Mouse (Mus musculus) limb, embryonic 14.5 days (tissue): Measurements from ENCODE around the gene Sirt6. TPM values are rescaled to one million over a fixed set of nuclear protein-coding genes. Genes with fewer than 3 reads are reported as not detected.
A peak's percentile ranks its signal among the peaks of the same experiment; 100 is the strongest.

ENCODE experiments used
- ATAC-seq: fragments of 200-750 bp; cut with Nextera tagmentation; 2 replicates; pipeline ENCODE4 v1.8.0; 2017; ENCODE audit warnings: low read depth, moderate number of reproducible peaks, moderate TSS enrichment; ENCODE audit not compliant: low FRiP score
- DNase-seq: peaks from one replicate; pipeline ENCODE4 v3.0.0-alpha.2; 2015; ENCODE audit warnings: low spot score
- H3K27ac ChIP-seq: fragments of 300-500 bp; sonication (generic); replicated peaks from 2 replicates; pipeline ENCODE4 v1.5.1; 2014; ENCODE audit warnings: low read depth, mild to moderate bottlenecking, low read length, moderate library complexity, mixed read lengths
- H3K27me3 ChIP-seq: fragments of 300-500 bp; sonication (generic); 2 replicates; pipeline ENCODE4 v1.6.1; 2014; ENCODE audit warnings: low read length, mixed read lengths; ENCODE audit not compliant: control insufficient read depth, insufficient read depth
- H3K36me3 ChIP-seq: fragments of 300-500 bp; sonication (generic); 2 replicates; pipeline ENCODE4 v1.6.1; 2014; ENCODE audit warnings: mild to moderate bottlenecking, low read length, moderate library complexity, mixed read lengths; ENCODE audit not compliant: control insufficient read depth, insufficient read depth
- H3K4me1 ChIP-seq: fragments of 300-500 bp; sonication (generic); 2 replicates; pipeline ENCODE4 v1.6.1; 2014; ENCODE audit warnings: antibody characterized with exemption, low read length, mixed read lengths; ENCODE audit not compliant: control insufficient read depth, insufficient read depth
- H3K4me2 ChIP-seq: fragments of 300-500 bp; sonication (generic); replicated peaks from 2 replicates; pipeline ENCODE4 v1.6.1; 2014; ENCODE audit warnings: low read depth, mild to moderate bottlenecking, low read length, moderate library complexity; ENCODE audit not compliant: severe bottlenecking
- H3K4me3 ChIP-seq: fragments of 300-500 bp; sonication (generic); replicated peaks from 2 replicates; pipeline ENCODE4 v1.5.1; 2014; ENCODE audit warnings: low read length
- H3K9ac ChIP-seq: fragments of 300-500 bp; sonication (generic); 2 replicates; pipeline ENCODE4 v1.6.1; 2014; ENCODE audit warnings: mild to moderate bottlenecking, low read depth, low read length, moderate library complexity; ENCODE audit not compliant: severe bottlenecking
- H3K9me3 ChIP-seq: fragments of 300-500 bp; sonication (generic); 2 replicates; pipeline ENCODE4 v1.6.1; 2016; ENCODE audit warnings: low read length; ENCODE audit not compliant: control insufficient read depth
- POLR2A ChIP-seq: fragments of 200-500 bp; IDR thresholded peaks from 2 replicates; pipeline ENCODE4 v1.8.0; 2012; ENCODE audit warnings: inconsistent platforms, mild to moderate bottlenecking, moderate library complexity, borderline replicate concordance; ENCODE audit not compliant: insufficient read depth, insufficient read length; ENCODE audit errors: extremely low read depth
- WGBS: fragments of 180-500 bp; shearing (Covaris S2); extraction: QIAGEN DNeasy Blood & Tissue Kit; methylation state at CpG from one replicate; pipeline ENCODE4 v1.1.7; 2014; 5-methylcytosine and 5-hydroxymethylcytosine counted together
- polyA plus RNA-seq, 2 experiments: library from polyadenylated mRNA; depleted of rRNA in 1 of 2; stranded (reverse) in 1 of 2; unstranded in 1 of 2; fragments of >200 nt; fragmentation: Nextera tagmentation in 1 of 2; extraction: Ambion mirVana in 1 of 2; gene quantifications; 2 replicates each; pipeline versions ENCODE4 v1.2.1 to v1.2.3; 2012 to 2014

Gene Sirt6
- polyA plus RNA-seq, 2 experiments: 39.5 to 70.7 TPM

GRCm38 (mm10) chr10:81575695-81576094 is 51.9 kb downstream of the Sirt6 start:
- H3K36me3 ChIP-seq: 0 out of 2 replicates have a peak, but pooled peaks cover 4% of the 10 kb centered on the region
- H3K27me3 ChIP-seq: 0 out of 2 replicates have a peak, but pooled peaks cover 3% of the 10 kb centered on the region
- peaks cover 36% of the 10 kb centered on the region for H3K4me1 ChIP-seq
- H3K4me2 ChIP-seq: peak overlapping the region; percentile 71
- no peak overlapping the region for H3K27ac ChIP-seq
- peak overlapping the region; percentile 74 for H3K9ac ChIP-seq
- ATAC-seq: no peak
- no peak for DNase-seq
- no peak for TF ChIP-seq POLR2A
- WGBS: under 1% methylated on average over 6 of the region's 6 CpGs
- no peaks in the 10 kb centered on the region for H3K9me3 ChIP-seq
- H3K4me3 ChIP-seq: peak overlapping the region; percentile 66

- no peaks in the 10 kb centered on the region for H3K9me3 ChIP-seq
- H3K36me3 ChIP-seq: 0 out of 2 replicates have a peak, but pooled peaks cover 4% of the 10 kb centered on the region
- no peak for DNase-seq
- H3K4me2 ChIP-seq: peak overlapping the region; percentile 71
- peak overlapping the region; percentile 74 for H3K9ac ChIP-seq
- ATAC-seq: no peak
- 1% methylated on average over 24 of the region's 30 CpGs for WGBS
- H3K27ac ChIP-seq: no peak overlapping the region; the same call in 1 of the 2 replicates
- peaks cover 38% of the 10 kb centered on the region for H3K4me1 ChIP-seq
- 0 out of 2 replicates have a peak, but pooled peaks cover 3% of the 10 kb centered on the region for H3K27me3 ChIP-seq
- peak overlapping the region; percentile 66 for H3K4me3 ChIP-seq
- no peak for TF ChIP-seq POLR2A
Observed at GRCm38 (mm10) chr10:81575208-81575631, 52.4 kb downstream of the Sirt6 start.

- no peaks in the 10 kb centered on the region for H3K9me3 ChIP-seq
- WGBS: 24% methylated on average over 10 of the region's 10 CpGs
- 0 out of 2 replicates have a peak, but pooled peaks cover 4% of the 10 kb centered on the region for H3K36me3 ChIP-seq
- TF ChIP-seq POLR2A: no peak
- peak within 1 kb of the TSS; percentile 71 for H3K4me2 ChIP-seq
- H3K4me3 ChIP-seq: peak within 1 kb of the TSS; percentile 66
- DNase-seq (no peak), ATAC-seq (no peak)
- H3K4me1 ChIP-seq: peaks cover 46% of the 10 kb centered on the region
- peak within 1 kb of the TSS; percentile 74 for H3K9ac ChIP-seq
- 0 out of 2 replicates have a peak, but pooled peaks cover 3% of the 10 kb centered on the region for H3K27me3 ChIP-seq
- H3K27ac ChIP-seq: no peak within 1 kb of the TSS; the same call in 1 of the 2 replicates
Observed at GRCm38 (mm10) chr10:81574081-81575056, 53.2 kb downstream of the Sirt6 start, which contains the start of gene Tle2. Tle2 (plus strand) TSS chr10:81574561.

- no peak for TF ChIP-seq POLR2A
- H3K4me3 ChIP-seq: no peak overlapping the region
- no peak overlapping the region for H3K9ac ChIP-seq
- no peaks in the 10 kb centered on the region for H3K9me3 ChIP-seq
- 15% methylated on average over 9 of the region's 9 CpGs for WGBS
- 0 out of 2 replicates have a peak, but pooled peaks cover 3% of the 10 kb centered on the region for H3K27me3 ChIP-seq
- peaks cover 55% of the 10 kb centered on the region for H3K4me1 ChIP-seq
- H3K4me2 ChIP-seq: no peak overlapping the region
- no peak for DNase-seq
- no peaks in the 10 kb centered on the region for H3K36me3 ChIP-seq
- no peak overlapping the region for H3K27ac ChIP-seq
- ATAC-seq: no peak
Observed at GRCm38 (mm10) chr10:81572975-81573374, 54.6 kb downstream of the Sirt6 start.

GRCm38 (mm10) chr10:81572133-81572671 is 55.4 kb downstream of the Sirt6 start:
- Histone ChIP-seq H3K9me3 (no peaks in the 10 kb centered on the region), H3K27ac (peak overlapping the region; percentile 79), H3K9ac (peak overlapping the region; percentile 38; the same call in 1 of the 2 replicates), H3K4me2 (peak overlapping the region; percentile 53), H3K36me3 (0 out of 2 replicates have a peak, but pooled peaks cover 2% of the 10 kb centered on the region), H3K4me1 (peaks cover 55% of the 10 kb centered on the region), H3K4me3 (peak overlapping the region; percentile 37), H3K27me3 (0 out of 2 replicates have a peak, but pooled peaks cover 3% of the 10 kb centered on the region)
- ATAC-seq (no peak), DNase-seq (no peak)
- no peak for TF ChIP-seq POLR2A
- 8% methylated on average over 9 of the region's 9 CpGs for WGBS

Other genes starting within 250 kb of the Sirt6 start
- 109 and 142 TPM in 2 replicates for gene Fzr1, start 249.3 kb downstream of the Sirt6 start, polyA plus RNA-seq (2012; rRNA removed)
- gene Fzr1, start 249.3 kb downstream of the Sirt6 start, polyA plus RNA-seq (2014; fragmentation: Nextera tagmentation; extraction: Ambion mirVana): 92.8 and 95.5 TPM in 2 replicates
- 54.3 and 66.7 TPM in 2 replicates for gene Dohh, start 243.4 kb downstream of the Sirt6 start, polyA plus RNA-seq (2012; rRNA removed)
- 60.0 and 63.7 TPM in 2 replicates for gene Dohh, start 243.4 kb downstream of the Sirt6 start, polyA plus RNA-seq (2014; fragmentation: Nextera tagmentation; extraction: Ambion mirVana)
- 4.3 and 5.0 TPM in 2 replicates for gene Gm48551, start 243.3 kb downstream of the Sirt6 start, polyA plus RNA-seq (2012; rRNA removed)
- gene Gm48551, start 243.3 kb downstream of the Sirt6 start, polyA plus RNA-seq (2014; fragmentation: Nextera tagmentation; extraction: Ambion mirVana): 1.1 and 2.9 TPM in 2 replicates
- gene Gm48552, start 238.8 kb downstream of the Sirt6 start, polyA plus RNA-seq (2012; rRNA removed): 6.8 and 9.5 TPM in 2 replicates
- gene Gm48552, start 238.8 kb downstream of the Sirt6 start, polyA plus RNA-seq (2014; fragmentation: Nextera tagmentation; extraction: Ambion mirVana): 0.99 and 1.2 TPM in 2 replicates
- 7.5 and 7.8 TPM in 2 replicates for gene Smim24, start 234.7 kb downstream of the Sirt6 start, polyA plus RNA-seq (2012; rRNA removed)
- gene Smim24, start 234.7 kb downstream of the Sirt6 start, polyA plus RNA-seq (2014; fragmentation: Nextera tagmentation; extraction: Ambion mirVana): 4.3 and 4.6 TPM in 2 replicates
- gene Nfic, start 172.2 kb downstream of the Sirt6 start, polyA plus RNA-seq (2012; rRNA removed): 38.1 and 56.4 TPM in 2 replicates
- 97.3 and 98.9 TPM in 2 replicates for gene Nfic, start 172.2 kb downstream of the Sirt6 start, polyA plus RNA-seq (2014; fragmentation: Nextera tagmentation; extraction: Ambion mirVana)
- 5.9 and 7.9 TPM in 2 replicates for gene Celf5, start 145.1 kb downstream of the Sirt6 start, polyA plus RNA-seq (2012; rRNA removed)
- 0.85 and 1.6 TPM in 2 replicates for gene Celf5, start 145.1 kb downstream of the Sirt6 start, polyA plus RNA-seq (2014; fragmentation: Nextera tagmentation; extraction: Ambion mirVana)
- 218 and 324 TPM in 2 replicates for gene Ncln, start 131.4 kb downstream of the Sirt6 start, polyA plus RNA-seq (2012; rRNA removed)
- 76.4 and 89.7 TPM in 2 replicates for gene Ncln, start 131.4 kb downstream of the Sirt6 start, polyA plus RNA-seq (2014; fragmentation: Nextera tagmentation; extraction: Ambion mirVana)
- gene S1pr4, start 127.7 kb downstream of the Sirt6 start, polyA plus RNA-seq (2012; rRNA removed): 0.50 and 0.79 TPM in 2 replicates
- 0.23 and 0.66 TPM in 2 replicates for gene S1pr4, start 127.7 kb downstream of the Sirt6 start, polyA plus RNA-seq (2014; fragmentation: Nextera tagmentation; extraction: Ambion mirVana)
- 3.7 and 3.8 TPM in 2 replicates for gene Gna15, start 103.6 kb downstream of the Sirt6 start, polyA plus RNA-seq (2012; rRNA removed)
- 3.4 and 3.8 TPM in 2 replicates for gene Gna15, start 103.6 kb downstream of the Sirt6 start, polyA plus RNA-seq (2014; fragmentation: Nextera tagmentation; extraction: Ambion mirVana)
- gene Gna11, start 82.6 kb downstream of the Sirt6 start, polyA plus RNA-seq (2012; rRNA removed): 97.4 and 116 TPM in 2 replicates
- 89.1 and 91.7 TPM in 2 replicates for gene Gna11, start 82.6 kb downstream of the Sirt6 start, polyA plus RNA-seq (2014; fragmentation: Nextera tagmentation; extraction: Ambion mirVana)
- gene Aes, start 68.3 kb downstream of the Sirt6 start, polyA plus RNA-seq (2012; rRNA removed): 472 and 473 TPM in 2 replicates
- gene Aes, start 68.3 kb downstream of the Sirt6 start, polyA plus RNA-seq (2014; fragmentation: Nextera tagmentation; extraction: Ambion mirVana): 380 and 393 TPM in 2 replicates
- gene Tle2, start 53.2 kb downstream of the Sirt6 start, polyA plus RNA-seq (2012; rRNA removed): 250 and 345 TPM in 2 replicates
- gene Tle2, start 53.2 kb downstream of the Sirt6 start, polyA plus RNA-seq (2014; fragmentation: Nextera tagmentation; extraction: Ambion mirVana): 38.1 and 52.2 TPM in 2 replicates
- gene Tle6, start 26.7 kb downstream of the Sirt6 start, polyA plus RNA-seq (2012; rRNA removed): 24.2 and 28.0 TPM in 2 replicates
- 9.2 and 16.6 TPM in 2 replicates for gene Tle6, start 26.7 kb downstream of the Sirt6 start, polyA plus RNA-seq (2014; fragmentation: Nextera tagmentation; extraction: Ambion mirVana)
- 3.8 and 4.0 TPM in 2 replicates for gene BC025920, start 21.5 kb downstream of the Sirt6 start, polyA plus RNA-seq (2012; rRNA removed)
- 0.58 and 0.78 TPM in 2 replicates for gene BC025920, start 21.5 kb downstream of the Sirt6 start, polyA plus RNA-seq (2014; fragmentation: Nextera tagmentation; extraction: Ambion mirVana)
- gene Ankrd24, start 743 bp upstream of the Sirt6 start, polyA plus RNA-seq (2012; rRNA removed): 79.9 and 100 TPM in 2 replicates
- gene Ankrd24, start 743 bp upstream of the Sirt6 start, polyA plus RNA-seq (2014; fragmentation: Nextera tagmentation; extraction: Ambion mirVana): 5.3 and 9.6 TPM in 2 replicates
- 2.1 and 2.8 TPM in 2 replicates for gene Gm10778, start 21.3 kb upstream of the Sirt6 start, polyA plus RNA-seq (2012; rRNA removed)
- 3.8 TPM in 2 replicates for gene Gm10778, start 21.3 kb upstream of the Sirt6 start, polyA plus RNA-seq (2014; fragmentation: Nextera tagmentation; extraction: Ambion mirVana)
- gene Zfp433, start 77.0 kb upstream of the Sirt6 start, polyA plus RNA-seq (2012; rRNA removed): 4.9 and 6.6 TPM in 2 replicates
- gene Zfp433, start 77.0 kb upstream of the Sirt6 start, polyA plus RNA-seq (2014; fragmentation: Nextera tagmentation; extraction: Ambion mirVana): 15.0 and 18.0 TPM in 2 replicates
- 3.9 and 6.2 TPM in 2 replicates for gene Gm3055, start 143.4 kb upstream of the Sirt6 start, polyA plus RNA-seq (2012; rRNA removed)
- 10.9 and 12.5 TPM in 2 replicates for gene Gm3055, start 143.4 kb upstream of the Sirt6 start, polyA plus RNA-seq (2014; fragmentation: Nextera tagmentation; extraction: Ambion mirVana)
- 0.49 and 0.97 TPM in 2 replicates for gene Gm4767, start 184.4 kb upstream of the Sirt6 start, polyA plus RNA-seq (2012; rRNA removed)
- gene Gm4767, start 184.4 kb upstream of the Sirt6 start, polyA plus RNA-seq (2014; fragmentation: Nextera tagmentation; extraction: Ambion mirVana): 2.5 and 3.0 TPM in 2 replicates
- 4.0 and 6.3 TPM in 2 replicates for gene Gm32687, start 236.1 kb upstream of the Sirt6 start, polyA plus RNA-seq (2012; rRNA removed)
- gene Gm32687, start 236.1 kb upstream of the Sirt6 start, polyA plus RNA-seq (2014; fragmentation: Nextera tagmentation; extraction: Ambion mirVana): 8.9 and 12.7 TPM in 2 replicates